Comparison of ENCODE assay signal across 27 mouse cellular contexts in the genomic region with DNA sequence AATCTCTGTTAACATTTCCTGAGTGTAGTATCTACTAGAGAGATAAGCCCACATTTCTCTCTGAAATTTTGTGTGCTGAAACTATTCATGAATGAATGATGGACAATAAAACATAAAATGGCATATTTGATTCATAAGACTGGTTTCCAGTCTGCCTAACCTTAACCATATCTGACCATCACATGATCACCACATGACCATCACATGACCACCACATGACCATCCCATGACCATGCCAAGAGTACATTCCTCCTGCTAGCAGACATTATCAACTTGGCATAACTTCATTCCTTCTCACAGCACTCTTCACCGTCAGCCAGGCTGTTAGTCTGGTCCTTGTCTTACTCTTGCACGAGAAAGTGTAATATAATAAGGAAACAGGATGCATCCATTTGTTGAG.
"Had no signal": no experiment of that assay in that cellular context is flagged by ENCODE, and none has a peak within 500 bp of the region (broad histone marks: within the 10 kb centered on the region; RNA-seq: fewer than 3 reads in every experiment).

No protein-coding gene starts in this region.

- H3K4me3 ChIP-seq: embryonic facial prominence, embryonic 10.5 days; embryonic facial prominence, embryonic 12.5 days; embryonic facial prominence, embryonic 13.5 days; embryonic facial prominence, embryonic 15.5 days; erythroblast, embryonic 14.5 days; forebrain, embryonic 10.5 days; forebrain, embryonic 12.5 days; forebrain, embryonic 13.5 days; forebrain, embryonic 15.5 days; gastrocnemius, adult 2 months; heart, adult 2 months had no signal

- H3K4me2 ChIP-seq: embryonic facial prominence, embryonic 12.5 days; embryonic facial prominence, embryonic 13.5 days; embryonic facial prominence, embryonic 15.5 days; forebrain, embryonic 12.5 days; forebrain, embryonic 13.5 days; forebrain, embryonic 15.5 days had no signal

- H3K27me3 ChIP-seq: embryonic facial prominence, embryonic 12.5 days; embryonic facial prominence, embryonic 13.5 days; embryonic facial prominence, embryonic 15.5 days; forebrain, embryonic 12.5 days; forebrain, embryonic 13.5 days; forebrain, embryonic 15.5 days had no signal

- H3K4me1 ChIP-seq: embryonic facial prominence, embryonic 10.5 days; embryonic facial prominence, embryonic 12.5 days; embryonic facial prominence, embryonic 13.5 days; embryonic facial prominence, embryonic 15.5 days; forebrain, embryonic 15.5 days had no signal

- DNase-seq: cerebellum, adult 9-10 months; cerebellum, adult 9-11 months; cerebellum, postnatal 10 days; cerebellum, postnatal 14 days; cerebellum, postnatal 25 days; cerebellum, postnatal 36 days; embryo, embryonic 11 days; forebrain, postnatal 0 days; gastrocnemius, adult 2 months; gastrocnemius, postnatal 10 days; gastrocnemius, postnatal 14 days; gastrocnemius, postnatal 25 days; gastrocnemius, postnatal 36 days; heart, adult 11 months; heart, adult 18-20 months; heart, adult 2 months had no signal

- H3K36me3 ChIP-seq: forebrain, embryonic 12.5 days had no signal

- ATAC-seq: forebrain, embryonic 13.5 days; forebrain, embryonic 14.5 days; forebrain, embryonic 15.5 days; forebrain, embryonic 16.5 days; forebrain, postnatal 0 days had no signal

- H3K27ac ChIP-seq: embryonic facial prominence, embryonic 10.5 days; embryonic facial prominence, embryonic 12.5 days; embryonic facial prominence, embryonic 13.5 days; embryonic facial prominence, embryonic 15.5 days; forebrain, embryonic 10.5 days; forebrain, embryonic 12.5 days; forebrain, embryonic 13.5 days; forebrain, embryonic 15.5 days; gastrocnemius, adult 2 months; heart, adult 2 months had no signal

- H3K9me3 ChIP-seq: embryonic facial prominence, embryonic 10.5 days; embryonic facial prominence, embryonic 12.5 days; embryonic facial prominence, embryonic 13.5 days; embryonic facial prominence, embryonic 15.5 days; forebrain, embryonic 10.5 days; forebrain, embryonic 12.5 days; forebrain, embryonic 13.5 days; forebrain, embryonic 15.5 days had no signal

- H3K9ac ChIP-seq: embryonic facial prominence, embryonic 12.5 days; embryonic facial prominence, embryonic 13.5 days; embryonic facial prominence, embryonic 15.5 days; forebrain, embryonic 12.5 days; forebrain, embryonic 13.5 days; forebrain, embryonic 15.5 days; forebrain, postnatal 0 days had no signal
